In genomic region chr11:57954510-57955184, GRCm38 (mm10) we compare ENCODE assay signal across 8 mouse cellular contexts. TPM values are rescaled to one million over a fixed set of nuclear protein-coding genes. Genes with fewer than 3 reads are reported as not detected.
DNase-seq lines count a peak whose midpoint lies in the region; ATAC-seq lines count a peak whose summit lies in the region.
"Had no signal": no experiment of that assay in that cellular context is flagged by ENCODE, and none has a peak within 500 bp of the region (broad histone marks: within the 10 kb centered on the region; RNA-seq: fewer than 3 reads in every experiment).

No protein-coding gene starts in this region.

- peak; percentile 52 for DNase-seq in 416B (ENCODE audit: low read depth)
- peak; percentile 34 for DNase-seq in CD4-positive helper T cell, adult 2 months (ENCODE audit: low read depth, low spot score)
- no peak for DNase-seq in frontal cortex, adult 2 months (ENCODE audit: extremely low spot score in 1 of 2, low spot score in 1 of 2)
- DNase-seq in gastrocnemius, postnatal 4 days (ENCODE audit: low spot score in 2 of 2) = no peak
- no peak for DNase-seq in left cerebral cortex, postnatal 25 days (ENCODE audit: low spot score in 2 of 2)

- ATAC-seq in erythroid progenitor cell, adult 5-6 weeks (replicated peaks; ENCODE audit: low FRiP score, poor library complexity, severe bottlenecking) = peak; percentile 70
- peak; percentile 73 for ATAC-seq in megakaryocyte-erythroid progenitor cell, adult 5-6 weeks (replicated peaks; ENCODE audit: low FRiP score, low TSS enrichment, poor library complexity, severe bottlenecking)
- ATAC-seq: lung, postnatal 0 days had no signal

- intact Hi-C loops in left cerebral cortex, postnatal 25 days (cut with DNase I) = loop anchor here (5.0 kb wide), 2 partner anchors 143 to 273 kb away; no protein-coding TSS in a partner anchor

RNA-seq across cellular contexts. Expression of gene Larp1, which starts 54.2 kb away (rescaled TPM):
- 32.4 and 35.6 TPM in 2 replicates for total RNA-seq in erythroid progenitor cell, adult 5-6 weeks (2015; ENCODE audit: low replicate concordance)
- total RNA-seq in erythroid progenitor cell, adult 5-6 weeks (2017; ENCODE audit: low replicate concordance) = 25.1 and 33.9 TPM in 2 replicates
- 138 and 152 TPM in 2 replicates for total RNA-seq in megakaryocyte-erythroid progenitor cell, adult 5-6 weeks (2014; fragmentation: Nextera tagmentation)
- 50.4 and 67.2 TPM in 2 replicates for total RNA-seq in megakaryocyte-erythroid progenitor cell, adult 5-6 weeks (2017)
- polyA plus RNA-seq in frontal cortex, adult 2 months (2012; rRNA removed) = 45.6 and 47.8 TPM in 2 replicates
- total RNA-seq in gastrocnemius, postnatal 4 days (2021) = 10 to 100 TPM; 92.7 to 95.0 TPM
- total RNA-seq in left cerebral cortex, postnatal 25 days (2021) = 10 to 100 TPM; 86.4 to 88.9 TPM

Comparison
In these comparisons a context has a peak if more than half of its experiments do, and no peak if none do; other contexts are left out.
1. DNase-seq: peak in 416B (single experiment) and CD4-positive helper T cell, adult 2 months (single experiment); none in frontal cortex, adult 2 months (0 of 2), gastrocnemius, postnatal 4 days (0 of 2) and left cerebral cortex, postnatal 25 days (0 of 2).